Mouse (Mus musculus) E14TG2a.4 (cell line): ENCODE results near the gene Krt8.
A peak's percentile ranks its signal among the peaks of the same experiment; 100 is the strongest.

Experiments
- H3K27me3 ChIP-seq: 2 replicates; pipeline ENCODE4 v1.6.1; 2014; ENCODE audit warnings: low read length, control low read depth; ENCODE audit not compliant: insufficient read depth
- H3K36me3 ChIP-seq: 2 replicates; pipeline ENCODE4 v1.6.1; 2014; ENCODE audit warnings: low read length, control low read depth; ENCODE audit not compliant: insufficient read depth
- H3K4me1 ChIP-seq: replicated peaks from 2 replicates; pipeline ENCODE4 v1.6.1; 2014; ENCODE audit warnings: low read depth, low read length, control low read depth
- H3K4me3 ChIP-seq: replicated peaks from 2 replicates; pipeline ENCODE4 v1.5.1; 2014; ENCODE audit warnings: mild to moderate bottlenecking, low read length
- H3K9me3 ChIP-seq: 2 replicates; pipeline ENCODE4 v1.6.1; 2014; ENCODE audit warnings: low read length, control low read depth
- CTCF ChIP-seq: conservative IDR thresholded peaks from 2 replicates; pipeline ENCODE4 v1.5.1; 2014; ENCODE audit warnings: low read length
- NANOG ChIP-seq: IDR thresholded peaks from 2 replicates; pipeline ENCODE4 v1.6.1; 2014; ENCODE audit warnings: borderline replicate concordance, low read length, mixed read lengths
- POU5F1 ChIP-seq: IDR thresholded peaks from 2 replicates; pipeline ENCODE4 v1.6.1; 2014; ENCODE audit warnings: low read length, borderline replicate concordance

Krt8 gene

DNA sequence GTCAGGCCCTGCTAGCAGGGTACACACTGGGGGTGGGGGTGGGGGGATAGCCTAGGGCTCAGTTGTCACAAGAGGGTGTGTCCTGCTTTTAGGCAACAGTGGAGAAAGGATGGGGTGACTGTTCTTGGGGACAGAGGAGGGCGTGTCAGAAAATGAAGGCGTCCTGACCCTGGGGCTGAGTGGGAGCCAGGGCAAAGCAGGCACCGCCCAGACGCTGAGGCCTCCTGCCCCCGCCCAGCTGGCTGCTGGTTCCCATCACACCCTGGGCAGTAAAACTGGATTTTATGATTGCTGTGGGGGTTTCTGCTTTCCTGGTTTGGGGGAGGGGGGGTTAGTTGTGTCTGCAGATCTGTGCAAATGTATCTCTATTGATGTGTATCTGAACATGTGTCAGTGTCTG is 28.3 kb downstream of the Krt8 start:
- Histone ChIP-seq H3K4me1 (peaks cover 49% of the 10 kb centered on the region), H3K27me3 (peaks cover 64% of the 10 kb centered on the region), H3K4me3 (peak overlapping the region; percentile 48), H3K9me3 (no peaks in the 10 kb centered on the region), H3K36me3 (no peaks in the 10 kb centered on the region)
- no peak for TF ChIP-seq POU5F1
- TF ChIP-seq CTCF = no peak
- no peak for TF ChIP-seq NANOG

DNA sequence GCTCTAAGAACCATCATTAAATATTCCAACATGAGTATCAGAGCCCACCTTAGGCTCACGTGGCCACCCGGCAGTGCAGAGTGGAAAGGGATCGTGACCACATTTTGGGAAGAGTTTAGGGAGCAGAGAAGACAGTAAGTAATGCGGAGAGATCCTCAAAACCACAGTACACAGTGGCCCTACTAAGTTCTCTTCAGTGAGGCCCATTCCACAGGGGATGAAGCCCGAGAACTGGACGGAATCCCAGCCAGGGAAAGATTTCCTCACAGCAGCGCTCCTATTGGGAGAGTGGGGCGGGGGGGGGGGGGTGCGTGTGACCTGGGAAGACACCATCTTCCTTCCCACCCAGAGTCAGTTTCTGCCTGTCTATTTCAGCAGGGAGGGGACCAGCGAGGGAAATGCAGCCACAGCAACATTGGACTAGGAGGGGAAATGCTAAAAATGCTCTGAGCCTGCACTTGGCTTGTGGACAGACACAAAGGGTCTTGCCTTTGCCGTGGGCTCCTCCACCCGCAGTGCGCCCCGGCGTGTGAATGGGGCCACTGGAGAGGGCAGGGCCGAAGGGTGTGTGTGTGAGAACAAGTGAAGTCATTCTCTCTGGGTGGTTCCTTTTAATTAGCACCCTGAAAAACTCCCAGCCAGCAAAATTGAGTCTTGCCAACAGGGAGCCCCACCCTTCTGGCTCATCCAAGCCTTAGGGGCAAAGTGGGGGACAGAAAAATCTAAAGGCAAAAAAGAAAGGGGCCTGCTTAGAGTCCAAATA is 30.0 kb downstream of the Krt8 start:
- TF ChIP-seq POU5F1 = no peak
- no peak for TF ChIP-seq NANOG
- no peak for TF ChIP-seq CTCF
- Histone ChIP-seq H3K27me3 (peaks cover 67% of the 10 kb centered on the region), H3K36me3 (no peaks in the 10 kb centered on the region), H3K4me3 (0 out of 2 replicates have a peak overlapping the region, but pooled peaks have one; percentile 11), H3K9me3 (no peaks in the 10 kb centered on the region), H3K4me1 (peaks cover 49% of the 10 kb centered on the region)

DNA sequence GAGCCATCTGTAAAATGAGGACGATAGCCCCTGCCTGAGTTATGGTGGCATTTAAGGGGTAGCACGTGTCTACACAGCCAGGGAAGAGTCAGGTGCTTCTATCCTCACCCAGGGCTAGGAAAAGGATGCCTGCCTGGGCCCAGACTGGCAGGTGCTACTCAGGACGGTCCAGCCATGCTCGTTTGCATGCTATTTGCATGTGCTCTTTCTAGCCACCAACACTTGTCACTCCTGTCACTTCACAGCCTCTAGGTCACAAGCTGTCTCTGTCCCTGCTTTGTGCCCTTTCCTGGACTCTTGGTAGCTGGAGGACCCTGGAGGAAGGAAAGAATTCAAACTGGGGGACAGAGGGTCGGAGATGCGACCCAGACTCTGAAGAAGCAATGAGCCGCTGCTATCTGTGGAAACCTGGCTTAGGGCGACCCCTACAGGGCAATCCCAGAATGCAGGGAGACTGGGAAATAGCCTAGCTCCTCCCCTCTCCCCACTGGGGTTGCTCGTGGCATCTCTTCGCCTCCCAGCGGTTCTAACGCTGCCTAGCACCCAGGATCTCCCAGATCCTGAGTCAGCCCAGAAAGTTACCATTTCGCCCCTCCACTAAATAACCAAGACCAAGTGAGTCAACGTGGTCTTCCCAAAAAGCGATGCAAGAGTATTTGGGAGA is 30.7 kb downstream of the Krt8 start:
- Histone ChIP-seq H3K4me3 (0 out of 2 replicates have a peak overlapping the region, but pooled peaks have one; percentile 11), H3K27me3 (peaks cover 63% of the 10 kb centered on the region)

DNA sequence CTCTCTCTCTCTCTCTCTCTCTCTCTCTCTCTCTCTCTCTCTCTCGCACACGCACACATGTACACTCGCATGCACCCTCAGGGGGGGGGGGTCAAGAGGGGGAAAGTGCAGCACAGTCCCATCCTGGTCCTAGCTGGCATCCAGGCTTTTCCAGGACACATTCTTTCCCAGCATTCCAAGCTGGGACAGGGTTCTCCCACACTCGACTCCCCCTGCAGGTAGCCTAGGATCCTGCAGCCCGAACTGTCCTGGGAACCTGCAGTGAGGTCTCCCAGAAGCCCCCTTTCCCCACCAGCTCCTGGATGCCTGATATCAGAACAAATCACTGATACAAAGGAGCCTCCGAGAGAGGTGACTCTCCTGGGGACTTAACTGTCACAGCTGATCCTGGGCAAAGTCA is 33.7 kb downstream of the Krt8 start:
- peaks cover 35% of the 10 kb centered on the region for H3K27me3 ChIP-seq
- no peak overlapping the region for H3K4me3 ChIP-seq
- H3K9me3 ChIP-seq = no peaks in the 10 kb centered on the region
- H3K4me1 ChIP-seq = peaks cover 23% of the 10 kb centered on the region
- TF ChIP-seq CTCF = peak; percentile 79
- TF ChIP-seq POU5F1 = no peak
- H3K36me3 ChIP-seq = no peaks in the 10 kb centered on the region

More for the DNA sequence above, 30.7 kb downstream of the Krt8 start:
- no peak for TF ChIP-seq NANOG
- TF ChIP-seq POU5F1 = no peak
- peak; percentile 95 for TF ChIP-seq CTCF
- no peaks in the 10 kb centered on the region for H3K36me3 ChIP-seq
- H3K9me3 ChIP-seq = no peaks in the 10 kb centered on the region
- H3K4me1 ChIP-seq = peaks cover 49% of the 10 kb centered on the region

DNA sequence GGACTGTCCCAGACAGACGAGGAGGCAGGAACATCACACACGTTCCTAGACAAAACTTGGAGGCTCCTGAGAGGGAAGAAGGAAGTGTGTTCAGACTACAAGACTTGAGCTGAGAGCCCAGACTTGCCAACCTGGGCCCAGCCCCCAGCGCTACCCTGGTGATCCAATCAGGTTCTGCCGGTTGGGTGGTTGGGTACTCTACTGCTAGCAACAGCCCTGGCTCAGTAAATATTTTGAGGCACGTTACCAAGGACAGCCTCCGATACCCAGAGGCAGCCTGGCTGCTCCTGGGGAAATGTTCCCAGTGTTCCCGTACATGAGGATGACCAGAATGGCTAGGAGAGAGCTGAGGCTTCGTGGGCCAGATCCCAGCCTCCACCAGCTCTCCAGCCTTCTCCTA is 37.5 kb downstream of the Krt8 start:
- Histone ChIP-seq H3K4me3 (no peak overlapping the region), H3K36me3 (no peaks in the 10 kb centered on the region), H3K27me3 (peaks cover 14% of the 10 kb centered on the region), H3K4me1 (no peaks in the 10 kb centered on the region), H3K9me3 (peaks cover 6% of the 10 kb centered on the region)
- TF ChIP-seq NANOG (no peak), POU5F1 (no peak), CTCF (no peak)

DNA sequence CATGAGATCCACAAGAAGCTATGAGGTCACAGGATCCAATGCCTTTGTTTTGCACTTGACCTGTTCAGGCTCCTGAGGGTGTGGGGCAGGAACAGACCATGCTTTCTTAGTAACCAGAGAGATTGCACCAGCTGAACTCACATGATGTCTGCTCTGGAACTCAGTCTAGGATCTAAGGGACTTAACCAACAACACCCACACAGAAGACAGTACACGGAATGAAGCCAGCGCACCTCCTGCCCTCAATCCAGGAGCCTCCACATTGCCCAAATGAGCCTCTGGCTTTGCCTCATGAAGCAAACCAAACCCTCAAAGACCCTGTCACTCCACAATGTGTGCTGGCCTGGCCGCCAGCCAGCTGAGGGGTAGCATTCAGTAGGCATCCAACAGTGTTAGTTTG is 45.4 kb downstream of the Krt8 start:
- Histone ChIP-seq H3K4me1 (no peaks in the 10 kb centered on the region), H3K36me3 (no peaks in the 10 kb centered on the region), H3K27me3 (peaks cover 18% of the 10 kb centered on the region), H3K4me3 (no peak overlapping the region), H3K9me3 (peaks cover 6% of the 10 kb centered on the region)
- TF ChIP-seq POU5F1 (no peak), CTCF (no peak), NANOG (no peak)

DNA sequence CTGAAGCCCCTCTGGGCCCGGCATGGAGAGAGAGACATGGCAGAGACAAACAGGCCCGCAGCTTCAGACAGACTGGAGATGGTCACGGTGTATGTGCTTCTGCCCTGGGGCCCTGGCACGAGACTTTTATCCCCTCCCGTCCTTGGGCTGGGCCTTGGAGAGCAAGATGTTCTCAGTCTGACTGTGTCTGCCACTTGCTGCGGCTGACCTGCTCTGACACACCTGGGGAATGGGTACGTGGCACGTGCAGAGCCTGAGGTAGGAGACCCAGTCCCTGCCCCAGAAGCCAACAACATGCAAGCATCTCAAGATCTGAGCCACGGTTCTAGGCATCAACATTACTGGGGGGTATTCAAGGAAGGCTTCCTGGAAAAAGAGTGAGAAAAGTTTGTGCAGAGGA is 50.1 kb downstream of the Krt8 start, which contains the start of gene Krt78:
Gene Krt78 (minus strand): TSS at position 101 of the 400 bp plus-strand sequence.
- H3K9me3 ChIP-seq = no peaks in the 10 kb centered on the region
- H3K4me3 ChIP-seq = no peak within 1 kb of the TSS
- H3K4me1 ChIP-seq = no peaks in the 10 kb centered on the region
- no peaks in the 10 kb centered on the region for H3K36me3 ChIP-seq
- peaks cover 23% of the 10 kb centered on the region for H3K27me3 ChIP-seq
- TF ChIP-seq POU5F1 (no peak), NANOG (no peak), CTCF (no peak)

DNA sequence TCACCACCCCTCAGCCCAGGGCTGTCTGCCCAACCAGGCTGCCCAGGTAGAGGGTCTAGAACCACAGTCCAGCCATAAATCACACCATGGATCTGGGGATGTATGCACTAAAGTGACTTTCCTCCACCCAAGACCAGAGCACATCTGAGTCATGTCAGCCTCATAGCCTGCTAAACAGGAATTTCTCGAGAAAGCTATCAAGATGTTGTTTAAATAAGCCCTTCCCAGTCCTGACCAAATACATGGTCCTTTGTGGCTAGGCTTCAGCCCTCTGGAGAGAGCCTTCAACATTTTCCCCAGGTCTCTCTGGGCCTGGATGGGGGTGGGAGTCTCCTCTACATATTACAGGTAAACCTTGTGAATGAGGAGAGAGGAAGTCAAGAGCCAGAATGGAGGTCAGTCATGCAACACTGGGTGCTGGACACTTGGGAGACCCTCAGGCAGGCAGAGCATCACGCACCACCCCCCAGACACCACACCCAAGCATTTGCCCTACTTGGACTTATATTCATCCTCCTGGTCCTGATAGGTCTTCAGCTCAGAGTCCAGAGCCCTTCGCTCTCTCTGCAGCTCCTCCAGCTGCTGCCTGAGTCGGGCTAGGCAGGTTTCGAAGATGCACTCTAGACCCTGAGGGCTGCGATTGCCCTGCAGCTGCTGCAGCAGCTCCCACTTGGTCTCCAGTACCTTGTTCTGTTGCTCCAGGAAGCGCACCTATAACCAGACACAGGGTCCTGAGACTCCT is 51.4 kb downstream of the Krt8 start:
- no peaks in the 10 kb centered on the region for H3K9me3 ChIP-seq
- peaks cover 23% of the 10 kb centered on the region for H3K27me3 ChIP-seq
- no peaks in the 10 kb centered on the region for H3K36me3 ChIP-seq
- no peak for TF ChIP-seq CTCF
- no peaks in the 10 kb centered on the region for H3K4me1 ChIP-seq
- H3K4me3 ChIP-seq = no peak overlapping the region
